Mouse (Mus musculus) neutrophil, adult 5-6 weeks (primary cell): ENCODE measurements at regions not wholly inside any gene's neighbourhood (a gene's known extent, or its start where the extent isn't known, plus 50 kb on each side); places are given as distances from the start of the nearest gene placed in this dataset.

Experiments
- ATAC-seq: fragments of 151-379, 151-347 bp; 2 replicates; pipeline ENCODE4 v1.8.0; 2017; ENCODE audit warnings: mild to moderate bottlenecking, moderate TSS enrichment; ENCODE audit not compliant: insufficient number of reproducible peaks, poor library complexity, low FRiP score, severe bottlenecking; ENCODE audit errors: extremely low read depth

- ATAC-seq, result no peak
Measured at GRCm38 (mm10) chr2:46239874-46240273, 1122.7 kb upstream of the Zeb2 start.

- no peak for ATAC-seq
Measured at GRCm38 (mm10) chr2:46230791-46231450, 1113.7 kb upstream of the Zeb2 start.

DNA sequence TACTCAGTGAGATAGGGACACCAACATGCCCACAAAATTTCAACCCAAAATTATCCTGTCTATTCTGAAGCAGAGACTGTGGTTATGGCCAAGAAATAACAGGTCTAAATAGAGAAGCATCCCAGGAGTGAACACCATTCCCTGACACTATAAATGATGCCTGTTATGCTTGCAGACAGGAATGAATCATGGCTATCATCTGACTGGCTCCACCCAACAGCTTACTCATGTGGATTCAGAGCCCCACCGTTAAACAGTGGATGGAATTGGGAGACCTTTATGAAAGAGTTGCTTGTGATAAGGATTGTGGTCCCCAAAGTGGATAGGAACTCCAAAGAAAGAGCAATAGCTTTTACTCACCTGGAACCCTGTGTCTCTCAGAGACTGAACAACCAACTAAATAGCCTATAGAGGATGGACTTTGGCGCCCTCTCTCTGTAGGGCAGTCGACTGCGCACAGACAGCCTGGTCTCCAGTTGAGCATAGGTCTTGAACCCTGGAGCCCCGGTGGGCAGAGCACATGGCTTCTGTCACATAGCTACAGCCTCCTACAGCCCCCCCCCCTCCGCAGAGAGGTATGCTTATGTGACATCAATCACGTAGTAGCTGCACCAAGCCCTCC, 1101.3 kb upstream of the Zeb2 start:
- ATAC-seq, result no peak

DNA sequence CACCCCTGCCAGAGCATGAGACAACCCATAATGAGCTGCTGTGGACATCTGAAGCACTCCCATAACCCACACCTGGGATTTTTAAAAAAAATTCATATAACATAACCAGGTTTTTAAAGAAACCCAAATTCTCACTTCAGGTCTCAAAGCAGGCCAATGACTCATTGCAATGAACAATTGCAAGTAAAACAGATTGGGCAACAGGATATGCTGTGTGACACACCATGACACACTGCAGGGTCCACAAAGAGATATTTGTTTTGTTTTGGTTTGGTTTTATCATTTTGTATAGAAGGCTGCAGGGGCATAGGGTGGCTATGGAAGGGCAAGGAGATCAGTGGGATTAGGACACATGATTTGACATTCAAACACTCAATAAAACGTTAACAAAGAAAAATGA, 1082.1 kb upstream of the Zeb2 start:
- ATAC-seq, result no peak

- ATAC-seq, result no peak
Measured at GRCm38 (mm10) chr2:46187265-46187888, 1070.2 kb upstream of the Zeb2 start.

DNA sequence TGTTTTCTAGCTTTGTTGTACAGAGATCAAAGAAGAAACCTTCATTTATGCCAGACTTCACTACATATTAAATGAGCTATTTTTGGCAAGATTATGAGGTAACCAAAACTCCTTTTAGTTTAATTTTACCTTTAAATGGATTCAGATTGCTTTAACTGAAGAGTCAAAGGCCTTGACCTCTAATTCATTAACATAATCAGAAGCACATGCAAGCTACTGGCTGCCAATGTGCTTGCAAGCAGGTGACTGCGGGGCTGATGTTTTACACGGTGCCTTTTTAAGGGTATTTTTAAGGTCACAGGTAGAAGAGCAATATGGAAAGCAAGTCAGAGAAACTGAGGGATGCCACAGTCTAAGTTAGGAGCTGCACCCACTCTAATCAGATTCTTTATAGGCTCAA, 1066.0 kb upstream of the Zeb2 start:
- no peak for ATAC-seq

- no peak for ATAC-seq
Measured at GRCm38 (mm10) chr2:46179741-46180140, 1062.5 kb upstream of the Zeb2 start.

GRCm38 (mm10) chr2:46168488-46168887, 1051.3 kb upstream of the Zeb2 start:
- ATAC-seq, result no peak

GRCm38 (mm10) chr2:46149848-46150247, 1032.7 kb upstream of the Zeb2 start:
- ATAC-seq, result peak; percentile 60; the same call in 1 of the 2 replicates

DNA sequence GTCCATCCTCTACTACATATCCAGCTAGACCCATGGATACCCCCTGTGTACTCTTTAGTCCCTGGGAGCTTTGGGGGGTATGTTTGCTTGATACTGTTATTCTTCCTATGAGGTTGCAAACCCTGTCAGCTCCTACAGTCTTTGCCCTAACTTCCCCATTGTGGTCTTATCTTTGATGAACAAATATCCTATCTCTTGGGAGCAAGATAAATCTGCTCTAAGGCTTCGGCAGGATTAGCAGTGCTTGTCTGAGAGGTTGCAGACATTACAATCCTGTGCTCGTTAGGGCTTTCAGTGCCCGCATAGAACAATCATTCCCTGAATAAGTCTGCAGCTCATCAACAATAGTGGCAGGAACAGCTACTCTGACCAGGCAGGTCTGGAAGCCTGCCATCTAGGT, 1002.7 kb upstream of the Zeb2 start:
- no peak for ATAC-seq

GRCm38 (mm10) chr2:46106991-46107390, 989.8 kb upstream of the Zeb2 start:
- ATAC-seq, result no peak

DNA sequence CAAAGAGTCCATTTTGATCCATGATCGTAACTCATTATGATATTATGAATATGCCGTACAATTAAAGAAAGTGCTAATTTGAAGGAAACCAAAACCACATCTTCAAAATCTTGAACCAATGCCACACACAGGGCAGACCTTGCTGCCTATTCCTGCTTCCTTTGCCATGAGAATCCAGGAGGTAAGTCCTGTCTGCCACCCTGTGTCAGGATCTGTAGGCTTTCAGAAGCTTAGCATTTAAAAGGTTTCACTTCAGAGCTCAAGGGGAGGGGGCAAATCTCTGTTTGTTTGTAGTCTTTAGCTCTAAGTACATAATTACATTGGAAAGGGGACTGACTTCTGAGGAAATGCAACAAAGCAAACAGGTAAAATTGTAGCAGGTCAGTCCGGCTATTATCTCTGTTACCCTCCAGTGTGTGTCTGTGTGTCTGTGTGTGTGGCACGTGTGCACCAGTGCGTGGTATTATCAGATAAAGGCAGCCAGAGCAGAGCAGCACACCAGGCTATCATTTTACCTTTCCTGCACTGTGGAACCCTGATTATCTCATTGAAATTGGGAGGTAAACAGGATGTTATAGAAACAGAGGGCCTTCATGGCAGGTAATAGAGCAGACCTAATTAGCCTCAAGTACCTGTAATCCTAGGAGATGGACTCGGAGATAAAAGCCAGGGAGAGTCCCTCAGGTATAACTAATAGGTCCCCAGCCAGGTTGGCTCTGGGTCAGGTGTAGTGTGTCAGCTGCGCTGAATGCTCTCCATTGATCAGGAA, 948.0 kb upstream of the Zeb2 start:
- ATAC-seq, result no peak

DNA sequence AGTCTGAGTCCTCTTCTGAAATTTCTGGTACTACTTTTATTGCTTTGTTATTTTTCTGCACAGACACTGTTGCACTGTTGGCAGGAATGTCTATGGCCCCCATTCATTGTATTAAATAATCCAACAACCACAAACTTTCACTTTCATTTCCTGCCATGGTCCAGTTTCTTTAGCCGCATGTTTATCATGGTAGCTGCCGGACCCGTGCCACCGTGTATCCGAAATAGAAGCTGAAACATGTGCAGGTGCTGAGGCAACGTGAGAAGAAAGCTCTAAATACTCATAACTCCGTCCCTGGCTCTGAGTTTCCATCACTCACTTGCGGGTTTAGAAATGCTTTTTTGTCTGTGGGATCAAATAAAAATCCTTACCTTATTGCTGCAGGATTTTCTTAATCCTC, 938.5 kb upstream of the Zeb2 start:
- ATAC-seq, result no peak

DNA sequence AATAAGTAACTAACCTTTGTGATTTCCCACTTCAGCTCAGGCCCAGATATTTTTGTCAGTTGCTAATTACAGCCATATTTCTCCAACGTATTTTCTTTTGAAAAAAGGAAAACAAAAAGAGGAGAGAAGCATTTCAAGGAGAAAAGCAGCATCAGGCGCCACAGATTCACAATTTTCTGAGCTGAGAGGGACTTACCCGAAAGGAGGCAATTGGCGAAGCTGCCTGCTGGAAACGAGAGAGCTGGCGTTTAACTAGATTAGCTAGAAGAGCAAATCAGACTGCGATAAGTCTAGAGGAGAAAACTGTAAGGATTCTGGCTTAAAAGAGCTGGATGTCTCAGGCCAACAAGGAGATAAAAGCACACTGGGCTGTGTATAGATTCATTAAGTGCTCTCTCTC, 937.7 kb upstream of the Zeb2 start:
- ATAC-seq, result no peak

DNA sequence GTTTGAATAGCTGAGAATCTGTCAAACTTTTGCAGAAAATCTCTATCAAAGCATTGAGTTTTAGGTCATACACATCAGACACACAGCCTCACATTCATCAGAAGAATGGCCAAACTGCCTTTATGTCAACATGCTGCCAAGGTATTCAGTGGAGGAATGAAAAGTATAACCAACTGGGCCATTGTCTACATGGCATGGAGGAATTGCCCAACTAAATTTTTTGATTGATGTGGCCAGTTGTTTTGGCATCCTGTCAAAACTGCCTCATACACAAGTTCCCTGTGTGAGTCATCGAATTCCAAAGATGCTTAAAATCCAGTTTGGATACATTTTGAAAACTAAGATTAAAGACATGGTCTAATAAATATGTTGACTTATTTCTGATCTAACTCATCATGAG, 904.7 kb upstream of the Zeb2 start:
- ATAC-seq, result no peak

DNA sequence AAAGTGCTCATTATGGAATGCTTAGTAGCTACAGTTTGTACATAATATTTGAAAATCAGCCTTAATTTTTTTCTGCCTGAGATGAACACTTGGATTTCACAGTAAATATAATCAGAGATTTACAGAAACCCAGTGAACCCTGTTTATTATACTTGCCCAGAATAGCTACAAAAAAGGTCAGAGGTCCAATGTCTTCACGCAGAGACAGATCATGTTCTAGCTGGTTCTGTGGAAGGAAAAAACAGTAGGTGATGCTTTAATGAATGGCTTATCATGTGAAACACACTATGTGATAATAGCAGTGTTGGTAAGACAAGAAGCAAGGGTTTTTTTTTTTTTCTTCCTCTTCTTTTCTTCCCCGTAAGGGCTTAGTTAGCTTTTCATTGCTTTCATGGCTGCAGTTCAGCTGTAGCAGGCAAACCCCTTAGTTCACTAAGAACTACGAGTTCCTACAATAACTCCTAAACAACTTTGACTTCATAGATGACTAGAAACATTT, 896.6 kb upstream of the Zeb2 start:
- ATAC-seq, result no peak

GRCm38 (mm10) chr2:46012716-46013115, 895.5 kb upstream of the Zeb2 start:
- ATAC-seq, result 0 out of 2 replicates have a peak, but pooled peaks have one; percentile 41

GRCm38 (mm10) chr2:45975157-45975556, 858.0 kb upstream of the Zeb2 start:
- ATAC-seq, result no peak

DNA sequence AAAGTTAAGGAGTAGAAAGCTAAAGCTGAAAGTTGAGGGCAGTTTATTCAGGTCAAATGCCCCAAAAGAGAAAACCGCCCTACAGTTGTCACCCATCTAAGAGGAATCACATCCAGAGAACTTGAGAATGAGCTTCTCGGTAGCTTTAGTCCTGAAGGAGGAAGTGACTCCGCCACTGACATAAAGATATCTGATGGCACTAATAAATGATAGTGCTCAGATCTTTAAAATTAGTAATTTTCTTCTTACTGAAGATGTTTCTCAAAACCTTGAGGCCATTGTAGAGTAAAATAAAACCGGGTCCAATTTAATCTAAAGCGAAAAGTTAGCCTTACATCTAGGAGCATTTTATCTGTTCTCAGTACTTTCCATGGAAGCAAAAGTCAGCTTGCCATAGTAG, 851.4 kb upstream of the Zeb2 start:
- no peak for ATAC-seq
